Mouse (Mus musculus): ENCODE results near the gene Sun2.

GRCm38 (mm10) chr15:79755977-79756625 is 13.8 kb upstream of the Sun2 start:
- TF ChIP-seq CTCF (IDR thresholded peaks at IDR 0.05; ENCODE audit: low read depth, low read length) (no peak), POLR2A (IDR thresholded peaks at IDR 0.05; ENCODE audit: extremely low read depth, insufficient read depth, low read length) (no peak)

Measured in liver, adult 2 months (tissue).